ENCODE assay signal across 12 mouse cellular contexts in the genomic region with DNA sequence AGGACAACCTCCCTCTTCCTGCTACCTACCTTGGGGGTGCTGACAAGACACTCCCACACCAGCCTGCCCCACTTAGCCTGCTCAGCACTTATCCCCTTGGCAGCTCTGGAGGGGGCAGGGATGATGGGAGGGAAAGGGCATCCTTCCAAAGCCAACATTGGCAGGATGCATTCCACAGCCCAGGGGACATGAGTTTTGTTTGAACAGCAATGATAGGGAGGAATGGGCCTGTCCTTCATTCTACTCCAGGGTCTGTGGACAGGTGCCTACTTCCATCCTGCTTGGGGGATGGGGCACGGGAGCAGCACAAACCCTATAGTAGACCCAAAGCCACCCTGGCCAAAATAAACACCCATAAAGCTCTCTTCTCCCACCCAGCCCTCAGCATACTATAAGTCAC. TPM values are rescaled to one million over a fixed set of nuclear protein-coding genes. Genes with fewer than 3 reads are reported as not detected.
DNase-seq lines count a peak whose midpoint lies in the region; ATAC-seq and TF ChIP-seq lines count a peak whose summit lies in the region.
"Had no signal": no experiment of that assay in that cellular context is flagged by ENCODE, and none has a peak within 500 bp of the region (broad histone marks: within the 10 kb centered on the region; RNA-seq: fewer than 3 reads in every experiment).

No protein-coding gene starts in this region.

- ATAC-seq in liver, postnatal 0 days, result peak; percentile 65
- ATAC-seq in hindbrain, embryonic 16.5 days, result no peak

- H3K4me2 ChIP-seq in liver, postnatal 0 days (ENCODE audit: low read depth, low read length), result no peak overlapping the region
- H3K4me2 ChIP-seq in hindbrain, embryonic 16.5 days (ENCODE audit: low read length), result no peak overlapping the region
- H3K4me2 ChIP-seq: hindbrain, embryonic 13.5 days; limb, embryonic 12.5 days had no signal

- no peak overlapping the region for H3K9ac ChIP-seq in liver, postnatal 0 days (replicated peaks)
- no peak overlapping the region for H3K9ac ChIP-seq in hindbrain, embryonic 16.5 days (ENCODE audit: low read depth, low read length)
- H3K9ac ChIP-seq: hindbrain, embryonic 13.5 days; limb, embryonic 12.5 days had no signal

- 45% methylated on average over 1 of the region's 1 CpGs for WGBS in liver, postnatal 0 days (ENCODE audit: insufficient replicate concordance)
- WGBS in hindbrain, embryonic 16.5 days, result 88% methylated on average over 1 of the region's 1 CpGs

- peaks cover 98% of the 10 kb centered on the region for H3K36me3 ChIP-seq in E14TG2a.4 (ENCODE audit: insufficient read depth, low read length)
- H3K36me3 ChIP-seq in liver, postnatal 0 days (replicated peaks; ENCODE audit: insufficient read depth, low read length), result no peaks in the 10 kb centered on the region; the same call in 1 of the 2 replicates
- no peaks in the 10 kb centered on the region for H3K36me3 ChIP-seq in hindbrain, embryonic 16.5 days (ENCODE audit: control insufficient read depth, insufficient read depth, low read length)
- H3K36me3 ChIP-seq: hindbrain, embryonic 13.5 days; limb, embryonic 12.5 days had no signal

- no peaks in the 10 kb centered on the region for H3K9me3 ChIP-seq in E14TG2a.4 (ENCODE audit: low read length)
- H3K9me3 ChIP-seq in liver, postnatal 0 days (ENCODE audit: low read length), result no peaks in the 10 kb centered on the region
- no peaks in the 10 kb centered on the region for H3K9me3 ChIP-seq in hindbrain, embryonic 16.5 days (ENCODE audit: control insufficient read depth, low read length)
- H3K9me3 ChIP-seq: hindbrain, embryonic 13.5 days; limb, embryonic 12.5 days had no signal

- no peak for TF ChIP-seq EP300 in liver, postnatal 0 days (IDR thresholded peaks at IDR 0.05; ENCODE audit: low read depth)

- peaks cover 100% of the 10 kb centered on the region for H3K4me1 ChIP-seq in E14TG2a.4 (replicated peaks; ENCODE audit: low read depth, low read length)
- H3K4me1 ChIP-seq in liver, postnatal 0 days (ENCODE audit: insufficient read depth), result peaks cover 36% of the 10 kb centered on the region
- H3K4me1 ChIP-seq in hindbrain, embryonic 16.5 days (ENCODE audit: control insufficient read depth, insufficient read depth, low read depth, low read length), result no peaks in the 10 kb centered on the region

- peak overlapping the region; percentile 20; the same call in 1 of the 2 replicates for H3K4me3 ChIP-seq in E14TG2a.4 (replicated peaks; ENCODE audit: low read length)
- H3K4me3 ChIP-seq in liver, postnatal 0 days (ENCODE audit: low read depth, low read length), result no peak overlapping the region
- no peak overlapping the region for H3K4me3 ChIP-seq in hindbrain, embryonic 16.5 days (ENCODE audit: low read length)
- H3K4me3 ChIP-seq: hindbrain, embryonic 13.5 days; limb, embryonic 12.5 days had no signal

- peak; percentile 36 for DNase-seq in 3T3-L1 (ENCODE audit: low read depth, low spot score)
- peak; percentile 86 for DNase-seq in kidney, adult 11 months
- peak; percentile 68 for DNase-seq in liver, postnatal 0 days
- no peak for DNase-seq in cerebellum, adult 11 months
- no peak for DNase-seq in layer of hippocampus, adult 18-20 months (ENCODE audit: low spot score in 2 of 2)
- DNase-seq: cerebellum, adult 8-10 months; right cerebral cortex, postnatal 4 days; thymus, postnatal 4 days had no signal

- TF ChIP-seq CTCF in E14TG2a.4 (conservative IDR thresholded peaks at IDR 0.05; ENCODE audit: low read length), result no peak
- TF ChIP-seq CTCF in liver, postnatal 0 days (IDR thresholded peaks at IDR 0.05; ENCODE audit: low read depth), result no peak

- H3K27me3 ChIP-seq in E14TG2a.4 (ENCODE audit: insufficient read depth, low read length), result no peaks in the 10 kb centered on the region
- no peaks in the 10 kb centered on the region for H3K27me3 ChIP-seq in liver, postnatal 0 days (ENCODE audit: insufficient read depth, low read length)
- H3K27me3 ChIP-seq in hindbrain, embryonic 16.5 days (replicated peaks; ENCODE audit: control insufficient read depth, insufficient read depth, low read length), result no peaks in the 10 kb centered on the region
- H3K27me3 ChIP-seq: hindbrain, embryonic 13.5 days; limb, embryonic 12.5 days had no signal

- H3K27ac ChIP-seq in liver, postnatal 0 days (ENCODE audit: low read depth), result peak overlapping the region; percentile 87
- H3K27ac ChIP-seq in hindbrain, embryonic 16.5 days (ENCODE audit: low read depth, low read length), result no peak overlapping the region
- H3K27ac ChIP-seq: hindbrain, embryonic 13.5 days; limb, embryonic 12.5 days had no signal

RNA-seq across cellular contexts. Expression of a gene that starts 16.2 kb away (rescaled TPM):
- polyA plus RNA-seq in liver, postnatal 0 days (2015; fragmentation: Nextera tagmentation; extraction: Ambion mirVana), result 4.5 and 5.1 TPM in 2 replicates
- under 1 TPM; 0.25 to 0.43 TPM for total RNA-seq in layer of hippocampus, adult 18-20 months (2021)
- polyA plus RNA-seq in hindbrain, embryonic 16.5 days (2015; fragmentation: Nextera tagmentation; extraction: Ambion mirVana), result 1.4 and 1.7 TPM in 2 replicates

RNA-seq across cellular contexts. Expression of a gene that starts 27.1 kb away (rescaled TPM):
- polyA plus RNA-seq in liver, postnatal 0 days (2015; fragmentation: Nextera tagmentation; extraction: Ambion mirVana), result 9.6 and 11.0 TPM in 2 replicates
- 1 to 10 TPM; 3.8 to 4.2 TPM for total RNA-seq in layer of hippocampus, adult 18-20 months (2021)
- polyA plus RNA-seq in hindbrain, embryonic 16.5 days (2015; fragmentation: Nextera tagmentation; extraction: Ambion mirVana), result 12.1 and 12.6 TPM in 2 replicates

Comparison
In these comparisons a context has a peak if more than half of its experiments do, and no peak if none do; other contexts are left out.
1. DNase-seq: peak in 3T3-L1 (single experiment), kidney, adult 11 months (single experiment) and liver, postnatal 0 days (single experiment); none in cerebellum, adult 11 months (single experiment) and layer of hippocampus, adult 18-20 months (0 of 2).